Mouse (Mus musculus) lung, adult 10 weeks (tissue): ENCODE data around the gene Hsd17b11. TPM values are rescaled to one million over a fixed set of nuclear protein-coding genes. Genes with fewer than 3 reads are reported as not detected.

ENCODE experiments used
- polyA plus RNA-seq: library from polyadenylated mRNA; stranded (reverse); fragments of 350-450 nt; fragmentation: Illumina TruSeq; extraction: RNeasy Lipid Tissue Mini Kit (QIAGEN cat#74804); gene quantifications from one replicate; pipeline ENCODE4 v1.2.3, GENCODE M21; 2014; ENCODE audit warnings: low read depth, low replicate concordance; ENCODE audit not compliant: insufficient read depth

The Hsd17b11 gene
- 108 TPM for polyA plus RNA-seq

DNA sequence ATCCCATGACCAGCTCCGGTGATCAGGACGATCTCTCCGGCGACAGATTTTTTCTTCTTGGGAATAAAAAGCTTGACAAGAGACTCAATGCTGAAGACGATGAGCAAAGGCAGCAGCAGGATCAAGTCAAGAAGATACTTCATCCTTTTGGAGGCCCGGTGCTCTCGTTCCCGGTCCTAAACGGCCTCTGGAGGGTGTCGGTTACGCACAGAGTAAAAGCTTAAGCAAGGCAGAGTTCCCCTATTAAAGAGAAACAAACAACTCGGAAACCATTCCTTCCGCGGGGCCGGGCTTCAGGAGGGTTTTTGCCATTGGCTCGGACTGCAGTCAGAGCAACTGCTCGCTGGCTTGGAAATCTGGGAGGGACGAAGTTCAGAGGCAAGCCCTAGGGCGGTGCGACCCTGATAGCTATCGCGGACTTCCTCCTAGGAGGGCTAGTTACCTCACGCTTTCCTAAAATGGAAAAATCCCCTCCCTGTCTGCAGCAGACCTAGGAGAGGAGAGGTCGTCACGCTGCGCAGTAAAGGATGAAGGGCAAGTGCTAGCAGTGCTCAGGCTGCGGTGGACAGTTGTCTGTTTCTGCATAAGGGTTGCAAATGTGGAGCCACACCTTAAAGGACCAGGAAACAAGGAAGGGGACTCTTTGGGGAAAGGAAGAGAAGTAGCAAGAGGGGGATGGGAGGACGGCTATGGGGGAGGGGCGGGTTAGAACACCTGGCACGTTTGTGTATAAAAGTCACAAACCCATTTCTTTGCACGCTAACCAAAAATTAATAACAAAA is at the start of gene Hsd17b11:
Gene Hsd17b11 (minus strand): TSS at position 323 of the 782 bp plus-strand sequence.

DNA sequence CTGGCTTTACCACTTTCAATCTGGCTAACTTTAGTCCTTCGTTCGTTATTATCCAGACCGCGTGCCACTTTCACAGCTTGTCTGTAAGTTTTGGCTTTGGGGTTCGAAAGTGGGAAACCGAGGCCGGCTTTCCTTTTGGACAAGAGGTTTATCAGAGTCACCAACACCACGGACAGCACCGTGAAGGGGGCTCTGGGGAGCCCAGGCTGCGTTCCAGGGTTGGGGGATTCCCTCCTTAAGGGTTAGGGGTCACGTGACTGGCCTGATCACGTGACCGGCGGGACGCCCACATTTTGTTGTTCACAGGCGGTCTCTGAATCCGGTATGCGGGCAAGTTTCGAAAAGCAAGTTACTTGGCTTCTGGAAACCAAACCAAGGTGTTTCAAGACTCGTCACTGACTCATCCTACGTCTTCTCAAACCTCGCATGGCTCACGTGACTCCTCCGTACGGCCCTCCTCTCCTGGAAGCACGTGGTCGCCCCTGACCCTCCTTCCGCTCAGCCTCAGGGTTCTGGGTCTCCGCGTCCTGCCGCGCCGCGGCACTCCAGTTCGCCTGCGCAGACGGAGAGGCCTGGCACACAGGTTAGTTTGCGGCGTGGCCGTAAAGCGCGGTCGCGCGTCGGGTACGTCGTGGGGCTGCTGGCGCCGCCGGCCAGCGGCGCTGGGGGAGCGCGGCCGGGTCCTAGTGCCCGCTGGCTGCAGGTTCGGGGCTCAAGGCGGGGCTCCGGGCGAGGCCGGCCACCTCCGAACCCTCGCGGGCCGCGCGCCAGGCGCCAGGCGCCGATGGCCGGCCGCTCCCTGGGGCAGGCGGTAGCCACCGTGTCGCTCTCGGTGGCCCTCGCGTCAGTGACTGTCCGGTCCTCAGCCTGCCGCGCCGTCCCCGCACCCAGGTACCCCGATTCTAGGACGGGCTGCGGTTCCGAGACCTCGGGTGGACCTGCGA is 24.8 kb upstream of the Hsd17b11 start, which contains the start of gene Nudt9:
Gene Nudt9 (plus strand): TSS at position 51 of the 944 bp plus-strand sequence.

DNA sequence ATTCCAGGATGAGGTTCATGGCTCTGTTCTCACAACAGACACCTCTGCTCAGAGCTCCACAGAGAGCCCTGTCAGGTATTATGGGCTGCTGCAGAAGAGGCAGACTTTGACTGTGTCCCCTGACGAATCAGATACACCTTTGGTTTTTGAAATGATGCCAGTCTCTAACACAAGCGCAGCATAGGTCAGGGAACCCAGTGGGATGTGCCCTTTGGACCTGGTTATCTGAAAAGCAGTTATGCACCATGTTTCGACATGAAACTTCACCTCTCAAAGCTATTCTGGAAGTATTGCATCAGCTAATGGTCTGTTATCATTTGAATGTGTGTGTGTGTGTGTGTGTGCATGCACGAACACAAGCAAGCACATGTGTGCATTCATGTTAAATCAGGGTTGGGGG is 44.4 kb downstream of the Hsd17b11 start, which contains the start of gene Hsd17b13:
Gene Hsd17b13 (minus strand): TSS at position 114 of the 400 bp plus-strand sequence.

Other genes starting within 250 kb of the Hsd17b11 start
- 4.9 TPM for gene Klhl8, start 110.7 kb downstream of the Hsd17b11 start, polyA plus RNA-seq
- not detected for gene Hsd17b13, start 44.5 kb downstream of the Hsd17b11 start, polyA plus RNA-seq
- 51.2 TPM for gene Nudt9, start 24.4 kb upstream of the Hsd17b11 start, polyA plus RNA-seq
- gene Gm17660, start 55.7 kb upstream of the Hsd17b11 start, polyA plus RNA-seq: not detected
- 346 TPM for gene Sparcl1, start 91.8 kb upstream of the Hsd17b11 start, polyA plus RNA-seq
- not detected for gene Dspp, start 148.8 kb upstream of the Hsd17b11 start, polyA plus RNA-seq
- gene Dmp1, start 180.7 kb upstream of the Hsd17b11 start, polyA plus RNA-seq: not detected